Mouse (Mus musculus): ENCODE data around the gene Ptprr. TPM values are rescaled to one million over a fixed set of nuclear protein-coding genes. Genes with fewer than 3 reads are reported as not detected.

Ptprr gene
- polyA plus RNA-seq, 1 experiment from 2014 or later, result 0.15 TPM

GRCm38 (mm10) chr10:116259298-116259697 lies 241.3 kb downstream of the Ptprr start:
- H3K9ac ChIP-seq (ENCODE audit: low read depth, low read length), result no peak overlapping the region
- DNase-seq (ENCODE audit: low spot score), result no peak
- H3K27me3 ChIP-seq (replicated peaks; ENCODE audit: control insufficient read depth, insufficient read depth, low read length), result no peaks in the 10 kb centered on the region
- no peaks in the 10 kb centered on the region for H3K9me3 ChIP-seq (ENCODE audit: control insufficient read depth, low read length)
- no peak overlapping the region for H3K4me3 ChIP-seq (ENCODE audit: low read depth, low read length)
- no peak overlapping the region for H3K27ac ChIP-seq (ENCODE audit: low read depth, low read length)
- no peak for ATAC-seq (replicated peaks; ENCODE audit: low FRiP score)
- 63% methylated on average over 4 of the region's 4 CpGs for WGBS
- H3K36me3 ChIP-seq (ENCODE audit: control insufficient read depth, insufficient read depth, low read length), result no peaks in the 10 kb centered on the region
- H3K4me1 ChIP-seq (replicated peaks; ENCODE audit: control insufficient read depth, insufficient read depth, low read length), result peaks cover 2% of the 10 kb centered on the region
- no peak overlapping the region for H3K4me2 ChIP-seq

- DNase-seq (ENCODE audit: low spot score) (no peak), ATAC-seq (replicated peaks; ENCODE audit: low FRiP score) (0 out of 2 replicates have a peak, but pooled peaks have one; percentile 32)
- Histone ChIP-seq H3K4me2 (no peak overlapping the region), H3K9ac (ENCODE audit: low read depth, low read length) (no peak overlapping the region), H3K4me1 (replicated peaks; ENCODE audit: control insufficient read depth, insufficient read depth, low read length) (peaks cover 2% of the 10 kb centered on the region; the same call in 1 of the 2 replicates), H3K4me3 (ENCODE audit: low read depth, low read length) (no peak overlapping the region), H3K36me3 (ENCODE audit: control insufficient read depth, insufficient read depth, low read length) (no peaks in the 10 kb centered on the region), H3K27me3 (replicated peaks; ENCODE audit: control insufficient read depth, insufficient read depth, low read length) (no peaks in the 10 kb centered on the region), H3K9me3 (ENCODE audit: control insufficient read depth, low read length) (no peaks in the 10 kb centered on the region), H3K27ac (ENCODE audit: low read depth, low read length) (peak overlapping the region; percentile 20; the same call in 1 of the 2 replicates)
- 38% methylated on average over 13 of the region's 13 CpGs for WGBS
Measured at GRCm38 (mm10) chr10:116260658-116261433, 242.8 kb downstream of the Ptprr start.

GRCm38 (mm10) chr10:116261559-116261958 lies 243.5 kb downstream of the Ptprr start:
- Histone ChIP-seq H3K4me2 (no peak overlapping the region), H3K9me3 (ENCODE audit: control insufficient read depth, low read length) (no peaks in the 10 kb centered on the region), H3K36me3 (ENCODE audit: control insufficient read depth, insufficient read depth, low read length) (no peaks in the 10 kb centered on the region), H3K4me3 (ENCODE audit: low read depth, low read length) (no peak overlapping the region), H3K27ac (ENCODE audit: low read depth, low read length) (no peak overlapping the region), H3K27me3 (replicated peaks; ENCODE audit: control insufficient read depth, insufficient read depth, low read length) (no peaks in the 10 kb centered on the region), H3K9ac (ENCODE audit: low read depth, low read length) (no peak overlapping the region), H3K4me1 (replicated peaks; ENCODE audit: control insufficient read depth, insufficient read depth, low read length) (peaks cover 2% of the 10 kb centered on the region; the same call in 1 of the 2 replicates)
- 79% methylated on average over 5 of the region's 5 CpGs for WGBS
- DNase-seq (ENCODE audit: low spot score), result no peak
- ATAC-seq (replicated peaks; ENCODE audit: low FRiP score), result no peak

- no peak for ATAC-seq (replicated peaks; ENCODE audit: low FRiP score)
- no peak for DNase-seq (ENCODE audit: low spot score)
- no peak overlapping the region for H3K4me3 ChIP-seq (ENCODE audit: low read depth, low read length)
- no peaks in the 10 kb centered on the region for H3K36me3 ChIP-seq (ENCODE audit: control insufficient read depth, insufficient read depth, low read length)
- H3K27ac ChIP-seq (ENCODE audit: low read depth, low read length), result no peak overlapping the region
- H3K4me2 ChIP-seq, result no peak overlapping the region
- no peak overlapping the region for H3K9ac ChIP-seq (ENCODE audit: low read depth, low read length)
- peaks cover 2% of the 10 kb centered on the region; the same call in 1 of the 2 replicates for H3K4me1 ChIP-seq (replicated peaks; ENCODE audit: control insufficient read depth, insufficient read depth, low read length)
- WGBS, result 69% methylated on average over 11 of the region's 11 CpGs
- H3K27me3 ChIP-seq (replicated peaks; ENCODE audit: control insufficient read depth, insufficient read depth, low read length), result no peaks in the 10 kb centered on the region
- no peaks in the 10 kb centered on the region for H3K9me3 ChIP-seq (ENCODE audit: control insufficient read depth, low read length)
Measured at GRCm38 (mm10) chr10:116264521-116264920, 246.5 kb downstream of the Ptprr start.

DNA sequence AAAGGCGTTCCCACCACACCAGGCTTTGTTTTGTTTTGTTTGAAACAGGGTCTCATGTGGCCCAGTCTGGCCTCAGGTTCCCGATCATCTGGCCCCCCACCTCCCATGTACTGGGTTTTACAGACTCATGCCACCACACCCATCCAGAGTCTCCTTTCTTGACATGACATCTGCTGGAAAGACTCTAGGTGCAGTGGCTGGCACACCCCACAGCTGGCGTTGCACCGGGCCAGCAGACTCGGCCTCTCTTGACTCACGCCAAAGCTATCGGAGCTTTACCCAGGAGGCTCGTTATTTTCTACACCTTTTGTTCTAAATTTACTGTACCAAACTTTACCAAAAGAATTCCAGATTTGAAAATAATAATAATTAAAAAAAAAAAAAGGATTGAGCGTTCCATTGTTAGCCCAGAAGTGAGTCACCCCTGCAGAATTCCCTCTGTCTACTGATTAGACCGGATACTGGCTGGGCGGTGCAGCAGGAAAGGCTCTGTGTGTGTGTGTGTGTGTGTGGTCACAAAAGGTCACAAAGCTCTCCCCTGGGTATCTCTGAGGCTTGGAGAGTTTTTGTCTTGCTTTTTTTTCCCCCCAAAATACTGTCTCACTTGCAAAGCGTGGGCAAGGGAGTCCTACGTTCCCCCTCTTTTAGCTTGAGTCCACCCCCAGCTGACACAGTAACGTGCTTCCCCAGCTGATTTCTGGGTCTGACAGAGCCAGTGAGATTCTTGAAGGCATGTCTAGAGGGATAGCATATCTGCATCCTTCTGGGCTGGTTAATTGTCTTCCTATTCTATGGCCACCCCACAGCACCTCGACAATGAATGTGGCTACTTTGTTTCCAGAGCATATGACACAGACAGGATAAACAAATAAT lies 248.8 kb downstream of the Ptprr start:
- Histone ChIP-seq H3K4me2 (no peak overlapping the region), H3K9me3 (ENCODE audit: control insufficient read depth, low read length) (no peaks in the 10 kb centered on the region), H3K9ac (ENCODE audit: low read depth, low read length) (no peak overlapping the region), H3K27ac (ENCODE audit: low read depth, low read length) (no peak overlapping the region), H3K36me3 (ENCODE audit: control insufficient read depth, insufficient read depth, low read length) (no peaks in the 10 kb centered on the region), H3K4me3 (ENCODE audit: low read depth, low read length) (no peak overlapping the region), H3K4me1 (replicated peaks; ENCODE audit: control insufficient read depth, insufficient read depth, low read length) (peaks cover 2% of the 10 kb centered on the region; the same call in 1 of the 2 replicates), H3K27me3 (replicated peaks; ENCODE audit: control insufficient read depth, insufficient read depth, low read length) (no peaks in the 10 kb centered on the region)
- peak; percentile 22; the same call in 1 of the 2 replicates for ATAC-seq (replicated peaks; ENCODE audit: low FRiP score)
- WGBS, result 63% methylated on average over 15 of the region's 15 CpGs
- DNase-seq (ENCODE audit: low spot score), result no peak

DNA sequence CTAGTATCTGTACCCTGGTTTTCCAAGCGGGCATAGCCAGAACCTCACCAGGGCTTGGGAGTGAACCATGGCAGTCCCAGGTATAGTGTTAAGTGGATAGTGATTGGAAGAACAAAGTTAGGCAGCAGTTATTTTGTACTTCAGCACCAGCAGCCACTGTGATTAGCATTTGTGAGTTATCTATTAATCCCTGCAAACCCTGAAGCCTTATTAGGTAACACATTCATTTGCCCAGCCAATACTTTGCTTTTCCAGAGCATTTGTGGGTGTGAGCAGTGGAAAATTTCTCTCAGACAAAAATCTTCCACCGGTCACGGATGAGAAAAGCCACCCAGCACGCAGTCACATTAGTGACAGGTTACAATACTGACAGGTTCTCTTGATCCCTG lies 249.4 kb downstream of the Ptprr start:
- no peak for ATAC-seq (replicated peaks; ENCODE audit: low FRiP score)
- Histone ChIP-seq H3K9me3 (ENCODE audit: control insufficient read depth, low read length) (no peaks in the 10 kb centered on the region), H3K27me3 (replicated peaks; ENCODE audit: control insufficient read depth, insufficient read depth, low read length) (no peaks in the 10 kb centered on the region), H3K36me3 (ENCODE audit: control insufficient read depth, insufficient read depth, low read length) (no peaks in the 10 kb centered on the region), H3K4me2 (no peak overlapping the region), H3K4me1 (replicated peaks; ENCODE audit: control insufficient read depth, insufficient read depth, low read length) (peaks cover 2% of the 10 kb centered on the region; the same call in 1 of the 2 replicates), H3K4me3 (ENCODE audit: low read depth, low read length) (no peak overlapping the region), H3K27ac (ENCODE audit: low read depth, low read length) (no peak overlapping the region), H3K9ac (ENCODE audit: low read depth, low read length) (no peak overlapping the region)
- WGBS, result 58% methylated on average over 4 of the region's 4 CpGs
- DNase-seq (ENCODE audit: low spot score), result no peak

DNA sequence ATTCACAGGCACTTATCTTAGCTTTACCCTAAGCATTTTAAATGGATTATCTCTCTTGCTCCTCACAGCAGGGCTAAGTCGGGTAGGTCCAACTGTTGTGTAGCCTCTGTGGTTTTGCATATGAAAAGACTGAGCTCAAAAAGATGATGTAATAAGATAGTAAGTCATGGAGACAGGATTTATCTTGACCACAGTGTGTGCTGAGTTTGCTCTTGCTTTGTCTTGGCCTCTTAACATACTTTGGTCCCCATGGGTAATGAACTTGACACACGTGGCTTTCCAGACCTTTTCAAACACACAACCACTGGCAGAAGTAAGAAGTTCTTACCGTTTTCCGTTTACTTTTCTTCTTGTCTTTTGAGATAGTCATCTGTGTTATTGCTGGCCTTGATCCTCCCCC lies 250.3 kb downstream of the Ptprr start:
- H3K27ac ChIP-seq (ENCODE audit: low read depth, low read length), result no peak overlapping the region
- ATAC-seq (replicated peaks; ENCODE audit: low FRiP score), result no peak
- H3K4me3 ChIP-seq (ENCODE audit: low read depth, low read length), result no peak overlapping the region
- H3K9me3 ChIP-seq (ENCODE audit: control insufficient read depth, low read length), result no peaks in the 10 kb centered on the region
- no peak for DNase-seq (ENCODE audit: low spot score)
- peaks cover 2% of the 10 kb centered on the region; the same call in 1 of the 2 replicates for H3K4me1 ChIP-seq (replicated peaks; ENCODE audit: control insufficient read depth, insufficient read depth, low read length)
- H3K27me3 ChIP-seq (replicated peaks; ENCODE audit: control insufficient read depth, insufficient read depth, low read length), result no peaks in the 10 kb centered on the region
- 54% methylated on average over 4 of the region's 4 CpGs for WGBS
- H3K4me2 ChIP-seq, result no peak overlapping the region
- no peak overlapping the region for H3K9ac ChIP-seq (ENCODE audit: low read depth, low read length)
- no peaks in the 10 kb centered on the region for H3K36me3 ChIP-seq (ENCODE audit: control insufficient read depth, insufficient read depth, low read length)

- no peak for DNase-seq (ENCODE audit: low spot score)
- 78% methylated on average over 12 of the region's 12 CpGs for WGBS
- no peaks in the 10 kb centered on the region for H3K9me3 ChIP-seq (ENCODE audit: control insufficient read depth, low read length)
- ATAC-seq (replicated peaks; ENCODE audit: low FRiP score), result no peak
- no peak overlapping the region for H3K4me3 ChIP-seq (ENCODE audit: low read depth, low read length)
- H3K36me3 ChIP-seq (ENCODE audit: control insufficient read depth, insufficient read depth, low read length), result no peaks in the 10 kb centered on the region
- peaks cover 2% of the 10 kb centered on the region; the same call in 1 of the 2 replicates for H3K4me1 ChIP-seq (replicated peaks; ENCODE audit: control insufficient read depth, insufficient read depth, low read length)
- H3K4me2 ChIP-seq, result no peak overlapping the region
- no peak overlapping the region for H3K9ac ChIP-seq (ENCODE audit: low read depth, low read length)
- no peaks in the 10 kb centered on the region for H3K27me3 ChIP-seq (replicated peaks; ENCODE audit: control insufficient read depth, insufficient read depth, low read length)
- H3K27ac ChIP-seq (ENCODE audit: low read depth, low read length), result no peak overlapping the region
Measured at GRCm38 (mm10) chr10:116270646-116271469, 252.8 kb downstream of the Ptprr start.
